Mouse (Mus musculus): Measurements from ENCODE around the gene Lrmda. TPM values are rescaled to one million over a fixed set of nuclear protein-coding genes. Genes with fewer than 3 reads are reported as not detected.

Gene Lrmda
- polyA plus RNA-seq, 1 experiment from 2014 or later = 0.20 TPM

DNA sequence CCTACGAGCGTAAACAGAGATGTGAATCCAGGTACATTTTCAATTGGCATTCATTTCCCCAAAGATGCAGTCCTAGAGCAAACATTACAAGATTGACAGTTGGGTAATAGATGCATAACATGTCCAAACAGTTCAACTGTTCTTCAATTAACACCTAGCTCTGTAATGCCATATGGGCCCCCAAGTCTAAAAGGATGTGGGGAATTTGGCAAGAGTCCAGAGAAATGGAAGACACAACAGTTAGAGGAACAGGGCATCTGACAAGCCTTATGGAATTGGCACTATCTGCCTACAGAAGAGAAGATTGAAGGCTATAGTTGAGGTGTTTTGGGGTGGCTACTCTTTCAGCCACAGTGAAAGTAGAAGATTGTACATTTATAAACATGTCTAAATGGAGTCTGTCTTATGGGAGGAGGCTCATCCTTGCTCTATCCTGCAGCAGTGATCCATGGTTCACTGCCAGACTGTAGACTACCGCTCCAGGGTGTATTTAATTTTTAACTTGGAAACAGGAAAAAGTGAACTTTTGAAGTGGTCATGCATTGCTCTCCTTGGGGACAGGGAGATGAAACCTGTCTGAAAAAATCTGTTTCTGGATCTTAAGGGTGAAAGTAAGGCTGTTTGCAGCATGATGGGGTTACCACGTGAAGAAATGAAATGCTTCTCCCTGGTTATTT lies 245.9 kb downstream of the Lrmda start:
- DNase-seq (ENCODE audit: low spot score) (no peak), ATAC-seq (ENCODE audit: low FRiP score) (no peak)
- Histone ChIP-seq H3K4me2 (replicated peaks; ENCODE audit: low read depth, low read length) (no peak overlapping the region), H3K27me3 (ENCODE audit: control insufficient read depth, insufficient read depth, low read length) (no peaks in the 10 kb centered on the region; the same call in 1 of the 2 replicates), H3K4me1 (replicated peaks; ENCODE audit: control insufficient read depth, insufficient read depth, low read length) (no peaks in the 10 kb centered on the region), H3K27ac (ENCODE audit: low read depth, low read length) (no peak overlapping the region), H3K4me3 (ENCODE audit: low read depth, low read length) (no peak overlapping the region), H3K9ac (ENCODE audit: low read depth, low read length) (no peak overlapping the region), H3K36me3 (ENCODE audit: control insufficient read depth, insufficient read depth, low read length) (no peaks in the 10 kb centered on the region), H3K9me3 (ENCODE audit: control insufficient read depth, low read length) (no peaks in the 10 kb centered on the region)
- WGBS = 88% methylated on average over 4 of the region's 4 CpGs

DNA sequence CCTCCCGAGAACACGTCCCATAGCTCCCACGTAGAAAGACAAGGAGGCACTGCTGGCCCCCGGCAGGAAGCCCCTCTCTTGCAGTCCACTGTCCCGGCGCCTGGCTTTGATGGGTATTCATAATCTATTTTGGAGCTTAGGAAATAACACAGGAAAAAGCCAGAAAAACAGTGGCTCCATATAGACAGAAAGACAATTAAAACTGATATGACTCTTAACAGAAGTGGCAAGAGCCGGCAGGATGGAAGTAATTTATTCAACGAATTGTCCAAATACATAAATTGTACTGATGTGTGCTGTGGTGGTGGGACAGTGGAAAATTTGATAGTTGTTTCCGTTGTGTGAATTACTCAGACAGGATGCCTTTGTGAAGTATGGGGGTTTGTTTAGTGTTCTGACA lies 250.3 kb downstream of the Lrmda start:
- Histone ChIP-seq H3K9me3 (ENCODE audit: control insufficient read depth, low read length) (no peaks in the 10 kb centered on the region), H3K4me2 (replicated peaks; ENCODE audit: low read depth, low read length) (no peak overlapping the region), H3K9ac (ENCODE audit: low read depth, low read length) (no peak overlapping the region), H3K4me1 (replicated peaks; ENCODE audit: control insufficient read depth, insufficient read depth, low read length) (no peaks in the 10 kb centered on the region; the same call in 1 of the 2 replicates), H3K36me3 (ENCODE audit: control insufficient read depth, insufficient read depth, low read length) (no peaks in the 10 kb centered on the region), H3K27me3 (ENCODE audit: control insufficient read depth, insufficient read depth, low read length) (no peaks in the 10 kb centered on the region; the same call in 1 of the 2 replicates), H3K27ac (ENCODE audit: low read depth, low read length) (no peak overlapping the region), H3K4me3 (ENCODE audit: low read depth, low read length) (no peak overlapping the region)
- DNase-seq (ENCODE audit: low spot score) = no peak
- no peak for ATAC-seq (ENCODE audit: low FRiP score)
- 86% methylated on average over 9 of the region's 9 CpGs for WGBS

DNA sequence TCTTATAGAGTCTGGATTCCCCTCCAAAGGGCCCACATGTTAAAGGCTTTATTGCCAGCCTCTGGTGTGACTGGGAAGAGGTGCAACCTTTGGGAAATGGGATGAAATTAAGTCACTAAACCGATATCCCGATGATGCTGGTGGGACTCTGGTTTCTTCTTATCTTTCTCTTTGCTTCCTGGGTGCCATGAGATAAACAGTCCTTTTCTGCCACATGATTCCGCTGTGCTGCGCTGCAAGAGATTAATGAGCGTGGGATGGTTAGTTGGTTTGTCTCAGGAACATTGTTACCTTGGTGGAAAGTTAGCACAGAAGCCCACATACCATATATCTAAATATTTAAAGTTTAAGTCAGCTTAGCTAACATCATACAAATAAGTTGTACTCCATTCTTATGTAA lies 258.5 kb downstream of the Lrmda start:
- WGBS = 93% methylated on average over 5 of the region's 5 CpGs
- Histone ChIP-seq H3K27me3 (ENCODE audit: control insufficient read depth, insufficient read depth, low read length) (no peaks in the 10 kb centered on the region), H3K4me2 (replicated peaks; ENCODE audit: low read depth, low read length) (no peak overlapping the region), H3K9ac (ENCODE audit: low read depth, low read length) (no peak overlapping the region), H3K27ac (ENCODE audit: low read depth, low read length) (no peak overlapping the region), H3K4me1 (replicated peaks; ENCODE audit: control insufficient read depth, insufficient read depth, low read length) (no peaks in the 10 kb centered on the region), H3K4me3 (ENCODE audit: low read depth, low read length) (no peak overlapping the region), H3K9me3 (ENCODE audit: control insufficient read depth, low read length) (no peaks in the 10 kb centered on the region), H3K36me3 (ENCODE audit: control insufficient read depth, insufficient read depth, low read length) (no peaks in the 10 kb centered on the region)
- DNase-seq (ENCODE audit: low spot score) = no peak
- no peak for ATAC-seq (ENCODE audit: low FRiP score)

DNA sequence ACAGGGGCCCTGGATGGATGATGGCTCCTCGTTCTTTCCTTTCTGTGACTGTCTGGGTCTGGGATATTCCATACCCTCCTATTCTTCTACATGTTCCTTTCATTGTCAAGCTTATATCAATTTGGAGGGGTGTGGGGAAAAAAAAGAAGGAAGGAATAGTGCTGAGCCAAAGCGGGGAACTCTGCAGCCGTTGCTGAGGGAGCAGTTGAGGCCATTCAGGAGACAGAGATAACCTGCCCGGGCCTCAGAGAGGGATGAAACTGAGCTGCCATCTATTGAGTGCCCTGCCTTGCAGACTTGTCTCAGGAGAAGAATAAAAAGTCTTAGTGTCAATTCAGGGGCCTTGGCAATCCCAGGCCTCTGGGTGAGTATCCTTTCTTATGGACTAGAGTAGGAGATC lies 260.1 kb downstream of the Lrmda start:
- Histone ChIP-seq H3K9ac (ENCODE audit: low read depth, low read length) (no peak overlapping the region), H3K4me3 (ENCODE audit: low read depth, low read length) (no peak overlapping the region), H3K4me1 (replicated peaks; ENCODE audit: control insufficient read depth, insufficient read depth, low read length) (0 out of 2 replicates have a peak, but pooled peaks cover under 1% of the 10 kb centered on the region), H3K4me2 (replicated peaks; ENCODE audit: low read depth, low read length) (no peak overlapping the region), H3K27ac (ENCODE audit: low read depth, low read length) (no peak overlapping the region), H3K9me3 (ENCODE audit: control insufficient read depth, low read length) (no peaks in the 10 kb centered on the region), H3K27me3 (ENCODE audit: control insufficient read depth, insufficient read depth, low read length) (no peaks in the 10 kb centered on the region), H3K36me3 (ENCODE audit: control insufficient read depth, insufficient read depth, low read length) (no peaks in the 10 kb centered on the region)
- WGBS = 93% methylated on average over 4 of the region's 4 CpGs
- DNase-seq (ENCODE audit: low spot score) (no peak), ATAC-seq (ENCODE audit: low FRiP score) (no peak)

DNA sequence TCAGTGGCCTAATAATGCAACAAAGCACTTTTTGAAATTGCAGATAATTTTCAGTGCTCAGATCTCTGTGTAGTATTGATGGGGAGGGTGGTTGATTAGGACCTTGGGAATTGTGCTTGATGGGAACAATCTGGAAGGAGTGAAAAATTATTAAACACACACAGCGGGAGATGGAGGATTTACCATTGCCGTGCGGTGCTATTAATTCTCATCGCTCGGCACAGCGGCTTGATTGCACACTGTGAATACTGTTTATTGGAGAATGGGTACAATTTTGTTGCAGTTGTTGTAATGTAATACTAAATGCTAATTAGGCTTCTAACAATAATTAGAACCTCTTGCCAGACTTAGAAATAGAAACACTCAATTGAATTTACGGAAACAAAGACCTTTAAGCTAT lies 262.1 kb downstream of the Lrmda start:
- no peak overlapping the region for H3K9ac ChIP-seq (ENCODE audit: low read depth, low read length)
- no peaks in the 10 kb centered on the region for H3K27me3 ChIP-seq (ENCODE audit: control insufficient read depth, insufficient read depth, low read length)
- H3K36me3 ChIP-seq (ENCODE audit: control insufficient read depth, insufficient read depth, low read length) = no peaks in the 10 kb centered on the region
- no peak overlapping the region for H3K4me2 ChIP-seq (replicated peaks; ENCODE audit: low read depth, low read length)
- no peaks in the 10 kb centered on the region for H3K9me3 ChIP-seq (ENCODE audit: control insufficient read depth, low read length)
- ATAC-seq (ENCODE audit: low FRiP score) = no peak
- H3K27ac ChIP-seq (ENCODE audit: low read depth, low read length) = no peak overlapping the region
- 72% methylated on average over 7 of the region's 7 CpGs for WGBS
- no peak for DNase-seq (ENCODE audit: low spot score)
- H3K4me3 ChIP-seq (ENCODE audit: low read depth, low read length) = no peak overlapping the region
- 0 out of 2 replicates have a peak, but pooled peaks cover 2% of the 10 kb centered on the region for H3K4me1 ChIP-seq (replicated peaks; ENCODE audit: control insufficient read depth, insufficient read depth, low read length)

DNA sequence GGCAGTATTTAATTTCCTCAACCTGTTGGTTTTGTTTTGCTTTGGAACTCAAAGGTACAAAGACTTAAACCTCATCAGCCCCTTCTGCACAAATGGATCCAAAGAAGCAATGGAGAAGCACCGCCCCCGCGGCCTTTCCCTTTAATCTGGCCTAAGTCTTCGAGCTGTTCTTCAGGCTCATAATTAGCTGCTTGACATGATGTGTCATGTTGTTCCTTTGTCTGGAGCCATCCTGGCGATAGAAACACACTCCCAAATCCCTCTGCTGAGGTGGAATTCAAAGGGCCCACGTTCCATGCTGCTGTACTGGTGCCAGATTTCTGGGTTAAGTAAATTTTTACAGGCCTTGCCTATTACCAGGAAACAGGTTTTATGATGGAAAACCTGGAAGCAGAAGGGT lies 263.3 kb downstream of the Lrmda start:
- Histone ChIP-seq H3K27me3 (ENCODE audit: control insufficient read depth, insufficient read depth, low read length) (no peaks in the 10 kb centered on the region), H3K9ac (ENCODE audit: low read depth, low read length) (no peak overlapping the region), H3K4me3 (ENCODE audit: low read depth, low read length) (no peak overlapping the region), H3K4me2 (replicated peaks; ENCODE audit: low read depth, low read length) (no peak overlapping the region), H3K27ac (ENCODE audit: low read depth, low read length) (no peak overlapping the region), H3K36me3 (ENCODE audit: control insufficient read depth, insufficient read depth, low read length) (no peaks in the 10 kb centered on the region), H3K4me1 (replicated peaks; ENCODE audit: control insufficient read depth, insufficient read depth, low read length) (0 out of 2 replicates have a peak, but pooled peaks cover 2% of the 10 kb centered on the region), H3K9me3 (ENCODE audit: control insufficient read depth, low read length) (no peaks in the 10 kb centered on the region)
- ATAC-seq (ENCODE audit: low FRiP score) (no peak), DNase-seq (ENCODE audit: low spot score) (no peak)
- 53% methylated on average over 6 of the region's 6 CpGs for WGBS

DNA sequence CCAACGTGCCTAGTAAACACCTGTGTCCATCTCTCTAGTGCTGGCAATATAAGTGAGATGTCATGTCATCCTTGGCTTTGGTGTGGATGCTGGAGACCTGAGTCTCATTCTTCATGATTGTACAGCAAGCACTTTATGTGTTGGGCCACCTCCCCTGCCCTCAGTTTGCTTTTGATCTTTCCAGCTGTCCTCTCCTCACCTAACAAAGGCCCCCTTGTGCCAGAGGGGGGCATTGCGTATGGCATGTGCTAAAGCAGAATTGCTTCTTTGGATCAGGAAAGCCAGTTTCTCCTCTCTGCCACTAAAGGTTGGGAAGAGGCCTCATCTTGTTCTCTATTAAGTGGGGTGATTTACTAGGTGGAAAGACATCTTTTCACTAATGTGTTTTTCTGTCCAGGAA lies 264.2 kb downstream of the Lrmda start:
- Histone ChIP-seq H3K4me3 (ENCODE audit: low read depth, low read length) (no peak overlapping the region), H3K27ac (ENCODE audit: low read depth, low read length) (no peak overlapping the region), H3K4me2 (replicated peaks; ENCODE audit: low read depth, low read length) (no peak overlapping the region), H3K9me3 (ENCODE audit: control insufficient read depth, low read length) (no peaks in the 10 kb centered on the region), H3K27me3 (ENCODE audit: control insufficient read depth, insufficient read depth, low read length) (no peaks in the 10 kb centered on the region), H3K36me3 (ENCODE audit: control insufficient read depth, insufficient read depth, low read length) (no peaks in the 10 kb centered on the region), H3K4me1 (replicated peaks; ENCODE audit: control insufficient read depth, insufficient read depth, low read length) (0 out of 2 replicates have a peak, but pooled peaks cover 2% of the 10 kb centered on the region), H3K9ac (ENCODE audit: low read depth, low read length) (no peak overlapping the region)
- ATAC-seq (ENCODE audit: low FRiP score) = no peak
- peak; percentile 53 for DNase-seq (ENCODE audit: low spot score)
- 76% methylated on average over 2 of the region's 2 CpGs for WGBS

DNA sequence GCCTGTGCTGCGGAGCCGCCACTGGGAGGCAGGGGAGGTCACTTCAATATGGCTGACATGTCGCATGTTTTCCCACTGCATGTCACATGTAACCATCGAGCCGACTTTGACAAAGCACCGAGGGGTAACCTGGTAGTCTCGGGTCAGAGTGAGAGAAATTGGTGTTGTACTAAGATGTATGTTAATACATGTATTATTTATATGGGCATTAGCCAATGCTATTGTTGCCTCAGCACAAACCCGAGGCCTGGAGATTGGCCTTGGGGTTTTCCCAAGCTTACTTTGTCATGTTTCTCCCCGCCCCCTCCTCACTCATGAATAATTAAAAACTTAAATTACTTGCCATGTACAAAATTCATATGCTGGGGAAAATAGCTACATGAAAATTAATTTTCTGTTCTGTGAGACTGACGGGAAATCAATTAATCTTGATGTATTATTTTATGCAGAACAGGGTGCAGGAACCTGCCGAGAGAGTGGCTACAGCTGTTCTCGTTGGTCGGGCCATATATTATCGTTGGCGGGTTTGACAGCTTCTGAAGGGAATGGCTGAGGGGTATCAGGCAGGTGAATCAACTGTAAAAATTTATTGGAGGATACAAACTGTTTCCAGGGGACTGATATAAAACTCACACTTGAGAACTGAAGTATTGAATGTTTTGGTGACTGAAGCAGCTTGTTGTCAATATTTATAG lies 265.5 kb downstream of the Lrmda start:
- Histone ChIP-seq H3K27ac (ENCODE audit: low read depth, low read length) (peak overlapping the region; percentile 40; the same call in 1 of the 2 replicates), H3K4me1 (replicated peaks; ENCODE audit: control insufficient read depth, insufficient read depth, low read length) (0 out of 2 replicates have a peak, but pooled peaks cover 2% of the 10 kb centered on the region), H3K36me3 (ENCODE audit: control insufficient read depth, insufficient read depth, low read length) (no peaks in the 10 kb centered on the region), H3K9me3 (ENCODE audit: control insufficient read depth, low read length) (no peaks in the 10 kb centered on the region), H3K9ac (ENCODE audit: low read depth, low read length) (no peak overlapping the region), H3K4me2 (replicated peaks; ENCODE audit: low read depth, low read length) (no peak overlapping the region), H3K4me3 (ENCODE audit: low read depth, low read length) (no peak overlapping the region), H3K27me3 (ENCODE audit: control insufficient read depth, insufficient read depth, low read length) (no peaks in the 10 kb centered on the region)
- ATAC-seq (ENCODE audit: low FRiP score) = peak; percentile 69
- DNase-seq (ENCODE audit: low spot score) = peak; percentile 47
- WGBS = 68% methylated on average over 15 of the region's 15 CpGs

DNA sequence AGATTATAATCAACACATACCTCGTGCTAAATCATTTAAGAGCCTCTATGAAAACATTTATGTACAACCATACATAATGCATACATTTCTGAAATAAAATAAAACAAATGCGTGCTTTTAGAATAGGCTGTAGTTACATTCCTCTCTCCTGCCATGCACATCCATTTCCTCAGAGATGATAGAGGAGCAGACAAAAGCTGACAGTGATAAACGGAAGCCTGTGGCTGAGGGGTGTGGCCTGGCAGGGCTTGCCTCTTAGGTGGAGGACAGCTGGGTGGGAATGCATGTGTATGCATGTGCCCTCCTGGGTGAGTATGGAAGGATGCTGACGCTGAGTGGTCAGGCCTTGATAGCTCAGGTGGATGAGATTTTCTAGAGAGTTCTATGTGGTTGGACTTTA lies 266.3 kb downstream of the Lrmda start:
- Histone ChIP-seq H3K27me3 (ENCODE audit: control insufficient read depth, insufficient read depth, low read length) (no peaks in the 10 kb centered on the region), H3K36me3 (ENCODE audit: control insufficient read depth, insufficient read depth, low read length) (no peaks in the 10 kb centered on the region), H3K9me3 (ENCODE audit: control insufficient read depth, low read length) (no peaks in the 10 kb centered on the region), H3K9ac (ENCODE audit: low read depth, low read length) (no peak overlapping the region), H3K4me1 (replicated peaks; ENCODE audit: control insufficient read depth, insufficient read depth, low read length) (0 out of 2 replicates have a peak, but pooled peaks cover 2% of the 10 kb centered on the region), H3K4me2 (replicated peaks; ENCODE audit: low read depth, low read length) (no peak overlapping the region), H3K27ac (ENCODE audit: low read depth, low read length) (no peak overlapping the region), H3K4me3 (ENCODE audit: low read depth, low read length) (no peak overlapping the region)
- no peak for ATAC-seq (ENCODE audit: low FRiP score)
- WGBS = 60% methylated on average over 4 of the region's 4 CpGs
- no peak for DNase-seq (ENCODE audit: low spot score)

All from hindbrain, embryonic 11.5 days (tissue).